Mouse (Mus musculus) C2C12 (cell line): ENCODE measurements around the gene Tgm1. TPM values are rescaled to one million over a fixed set of nuclear protein-coding genes. Genes with fewer than 3 reads are reported as not detected.

Experiments used
- H3K27me3 ChIP-seq: one replicate; pipeline ENCODE4 v1.6.1; 2011; ENCODE audit not compliant: control insufficient read depth, insufficient read depth, insufficient read length
- H3K36me3 ChIP-seq: one replicate; pipeline ENCODE4 v1.6.1; 2011; ENCODE audit not compliant: control insufficient read depth, insufficient read depth
- H3K4me3 ChIP-seq: one replicate; pipeline ENCODE4 v1.5.1; 2011; ENCODE audit warnings: mild to moderate bottlenecking, control low read depth; ENCODE audit not compliant: poor library complexity, insufficient read depth, severe bottlenecking
- H3K79me2 ChIP-seq: one replicate; pipeline ENCODE4 v1.6.1; 2011; ENCODE audit not compliant: control insufficient read depth, insufficient read depth
- H3K79me3 ChIP-seq: one replicate; pipeline ENCODE4 v1.6.1; 2011; ENCODE audit warnings: low read depth, control low read depth
- H3ac ChIP-seq: one replicate; pipeline ENCODE3; 2011; ENCODE audit warnings: low read depth; ENCODE audit not compliant: control insufficient read depth, insufficient read length
- CEBPB ChIP-seq: IDR thresholded peaks from one replicate; pipeline ENCODE4 v1.6.1; 2011; ENCODE audit warnings: low read depth, mild to moderate bottlenecking, control low read depth, moderate library complexity
- CTCF ChIP-seq: IDR thresholded peaks from one replicate; pipeline ENCODE4 v1.5.1; 2011; ENCODE audit not compliant: control insufficient read depth, insufficient read depth, insufficient read length
- FOSL1 ChIP-seq: IDR thresholded peaks from one replicate; pipeline ENCODE4 v1.8.0; 2011; ENCODE audit warnings: mild to moderate bottlenecking, low read length; ENCODE audit not compliant: poor library complexity, insufficient read depth, severe bottlenecking
- MAX ChIP-seq: IDR thresholded peaks from one replicate; pipeline ENCODE4 v1.6.1; 2011; ENCODE audit warnings: mild to moderate bottlenecking, control low read depth
- MYOD1 ChIP-seq: IDR thresholded peaks from one replicate; pipeline ENCODE4 v1.6.1; 2011; ENCODE audit warnings: low read depth; ENCODE audit not compliant: control insufficient read depth, insufficient read length
- MYOG ChIP-seq: IDR thresholded peaks from one replicate; pipeline ENCODE4 v1.6.1; 2011; ENCODE audit not compliant: control insufficient read depth, insufficient read length; ENCODE audit errors: extremely low read depth
- USF1 ChIP-seq: IDR thresholded peaks from one replicate; pipeline ENCODE4 v1.6.1; 2011; ENCODE audit warnings: low read depth, mild to moderate bottlenecking, control low read depth, moderate library complexity
- polyA plus RNA-seq: library from polyadenylated mRNA; unstranded; fragments of >200 nt; fragmentation: generic; extraction: Trizol; gene quantifications from one replicate; pipeline ENCODE4 v1.2.1, GENCODE M21; 2012; ENCODE audit warnings: missing spikeins

The Tgm1 gene
- polyA plus RNA-seq, 1 experiment = 0.07 TPM

DNA sequence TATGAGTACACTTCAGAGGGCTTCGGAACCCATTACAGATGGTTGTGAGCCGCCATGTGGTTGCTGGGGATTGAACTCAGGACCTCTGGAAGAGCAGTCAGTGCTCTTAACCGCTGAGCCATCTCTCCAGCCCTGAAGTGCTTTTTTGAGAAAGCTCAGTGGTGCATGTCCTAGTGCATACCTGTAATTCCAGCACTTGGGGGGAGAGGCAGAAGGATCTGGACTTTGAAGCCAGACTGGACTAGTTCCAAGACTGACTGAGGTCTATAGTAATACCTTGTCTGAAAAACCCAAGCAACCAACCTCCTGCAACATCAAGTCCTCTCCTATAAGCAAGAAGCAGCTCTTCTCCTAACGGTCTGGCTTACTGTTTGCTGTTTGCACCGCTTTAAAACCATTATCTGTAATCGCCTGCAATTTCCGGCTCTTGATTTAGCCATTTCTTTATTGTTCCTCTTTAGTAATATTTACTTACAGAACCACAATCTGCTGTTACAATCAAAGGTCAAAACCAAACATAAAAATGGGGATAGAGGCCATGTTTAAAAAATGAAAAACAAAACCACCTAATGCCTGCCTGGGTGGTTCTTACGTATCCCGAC is 23.5 kb upstream of the Tgm1 start:
- Histone ChIP-seq H3K4me3 (no peak overlapping the region), H3K79me2 (no peaks in the 10 kb centered on the region), H3ac (no peak overlapping the region), H3K36me3 (peaks cover 12% of the 10 kb centered on the region), H3K27me3 (no peaks in the 10 kb centered on the region), H3K79me3 (no peaks in the 10 kb centered on the region)
- TF ChIP-seq USF1 (no peak), FOSL1 (no peak), MYOG (no peak), MYOD1 (no peak), CEBPB (no peak), CTCF (no peak), MAX (no peak)

DNA sequence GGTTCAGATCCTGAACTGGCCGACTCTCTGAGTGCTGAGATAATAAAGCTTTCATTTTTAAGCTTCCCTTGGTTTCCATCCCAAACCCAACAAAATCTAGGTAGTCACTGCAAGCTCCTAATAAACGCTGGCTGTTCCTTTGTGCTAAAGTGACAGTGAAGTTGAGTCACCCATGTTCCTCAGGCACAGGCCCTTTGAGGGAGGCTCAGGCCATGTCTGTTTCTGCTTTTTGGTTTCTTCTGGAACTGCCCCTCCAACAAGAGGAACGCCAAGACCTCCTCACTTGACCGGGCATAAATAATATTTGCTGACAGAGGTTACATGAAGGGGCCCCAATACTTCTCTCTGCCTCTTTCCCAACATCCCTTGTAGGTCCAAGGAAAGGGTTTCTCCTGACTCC is 22.0 kb upstream of the Tgm1 start:
- Histone ChIP-seq H3ac (no peak overlapping the region), H3K36me3 (peaks cover 6% of the 10 kb centered on the region), H3K4me3 (no peak overlapping the region), H3K79me3 (no peaks in the 10 kb centered on the region), H3K79me2 (no peaks in the 10 kb centered on the region), H3K27me3 (no peaks in the 10 kb centered on the region)
- TF ChIP-seq MYOG (no peak), MYOD1 (no peak), MAX (no peak), CEBPB (no peak), USF1 (no peak), CTCF (no peak), FOSL1 (no peak)

DNA sequence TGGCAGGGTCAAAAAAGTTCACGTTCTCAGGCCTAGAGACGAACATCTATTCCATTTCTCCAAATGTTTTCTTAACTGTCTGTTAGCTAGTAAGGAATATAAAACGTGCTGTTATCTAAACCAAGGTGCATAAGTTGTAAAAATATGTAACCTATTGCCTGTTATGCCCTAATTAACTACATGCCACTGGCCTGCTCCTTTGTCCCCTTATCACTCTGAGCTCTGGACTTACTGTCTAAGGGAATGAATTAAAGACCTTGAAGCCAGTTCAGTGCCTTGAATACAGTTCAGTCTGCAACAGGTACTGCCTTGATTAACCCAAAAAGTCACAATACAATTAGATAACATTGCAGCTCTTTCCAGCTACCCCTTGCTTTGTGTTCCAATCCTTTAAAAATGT is 21.6 kb upstream of the Tgm1 start:
- no peaks in the 10 kb centered on the region for H3K79me3 ChIP-seq
- no peak overlapping the region for H3K4me3 ChIP-seq
- H3ac ChIP-seq = no peak overlapping the region
- H3K36me3 ChIP-seq = peaks cover 6% of the 10 kb centered on the region
- no peaks in the 10 kb centered on the region for H3K27me3 ChIP-seq
- H3K79me2 ChIP-seq = no peaks in the 10 kb centered on the region
- TF ChIP-seq MYOG (no peak), MYOD1 (no peak), USF1 (no peak), CTCF (no peak), CEBPB (no peak), FOSL1 (no peak), MAX (no peak)

DNA sequence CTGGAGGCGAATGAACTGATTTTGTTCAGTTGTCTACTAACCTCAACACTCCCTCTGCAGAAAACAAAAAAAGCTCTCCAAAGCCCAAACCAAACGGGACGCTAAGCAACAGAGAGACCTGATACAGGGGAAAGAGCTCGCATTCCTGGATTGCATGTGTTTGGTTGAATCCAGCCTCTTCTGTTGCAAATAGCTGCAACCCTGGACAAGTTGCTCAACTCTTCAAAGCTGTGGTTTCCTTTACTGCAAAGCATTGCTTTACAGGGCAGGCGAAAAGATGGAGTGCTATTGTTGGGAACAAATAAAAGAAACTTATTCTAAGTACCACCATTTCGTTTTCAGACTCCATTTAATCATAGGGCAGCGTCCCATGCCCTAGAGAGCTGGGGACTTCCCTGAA is 21.1 kb upstream of the Tgm1 start:
- Histone ChIP-seq H3K36me3 (peaks cover 6% of the 10 kb centered on the region), H3K27me3 (no peaks in the 10 kb centered on the region), H3K4me3 (no peak overlapping the region), H3ac (no peak overlapping the region), H3K79me2 (no peaks in the 10 kb centered on the region), H3K79me3 (no peaks in the 10 kb centered on the region)
- no peak for TF ChIP-seq MYOG

DNA sequence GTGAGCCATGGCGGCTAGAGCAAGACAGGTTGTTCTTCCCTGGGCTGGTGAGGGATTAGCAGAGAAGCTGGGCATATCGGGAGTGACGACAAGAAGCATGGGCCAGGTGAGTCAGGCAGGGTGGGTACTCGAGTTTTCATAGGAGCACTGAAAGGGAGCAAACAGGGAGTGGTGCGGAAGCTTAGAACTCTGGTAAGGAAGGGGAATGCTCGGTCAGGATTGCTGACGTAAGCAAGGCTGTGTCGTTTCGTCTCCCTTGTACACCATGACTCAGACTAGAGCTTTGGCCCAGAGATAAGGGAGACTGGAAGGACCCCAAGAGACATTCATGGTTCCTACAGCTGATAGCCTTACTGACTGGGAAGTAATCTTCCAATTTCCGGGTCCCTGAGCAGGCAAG is 20.2 kb upstream of the Tgm1 start:
- Histone ChIP-seq H3ac (no peak overlapping the region), H3K79me2 (no peaks in the 10 kb centered on the region), H3K79me3 (no peaks in the 10 kb centered on the region), H3K4me3 (no peak overlapping the region), H3K27me3 (no peaks in the 10 kb centered on the region), H3K36me3 (peaks cover under 1% of the 10 kb centered on the region)
- TF ChIP-seq USF1 (no peak), MYOG (no peak), CEBPB (no peak), MYOD1 (no peak), MAX (no peak), CTCF (no peak)

DNA sequence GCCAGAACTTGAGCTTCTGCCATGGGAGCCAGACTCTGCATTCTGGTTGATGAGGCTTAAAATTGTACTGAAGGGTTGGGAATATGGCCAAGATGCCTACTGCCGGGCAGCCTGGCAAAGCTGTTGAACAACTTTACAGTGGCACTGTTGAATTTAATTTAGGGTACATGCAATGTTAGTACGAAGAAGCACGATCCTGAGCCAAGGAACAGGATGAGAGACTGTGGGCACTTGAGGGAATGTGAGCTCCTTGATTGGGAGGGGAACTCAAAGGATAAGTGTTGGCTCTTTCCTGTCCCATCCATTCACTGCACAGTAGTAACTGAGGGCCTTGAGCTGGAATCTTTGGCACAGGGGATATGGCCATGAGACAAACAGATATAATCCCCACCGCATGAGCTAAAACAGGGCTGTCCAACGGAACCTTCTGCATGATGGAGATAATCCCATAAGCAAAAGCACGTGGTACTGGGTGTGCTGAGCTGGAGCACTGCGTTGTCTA is 16.9 kb upstream of the Tgm1 start:
- TF ChIP-seq MYOD1 (no peak), FOSL1 (no peak), CTCF (no peak), USF1 (no peak), CEBPB (no peak), MAX (no peak), MYOG (no peak)
- H3ac ChIP-seq = no peak overlapping the region
- H3K79me3 ChIP-seq = no peaks in the 10 kb centered on the region
- no peaks in the 10 kb centered on the region for H3K79me2 ChIP-seq
- no peaks in the 10 kb centered on the region for H3K36me3 ChIP-seq
- H3K27me3 ChIP-seq = no peaks in the 10 kb centered on the region
- no peak overlapping the region for H3K4me3 ChIP-seq
